Mouse (Mus musculus): Measurements from ENCODE around the gene 1700016K19Rik. TPM values are rescaled to one million over a fixed set of nuclear protein-coding genes. Genes with fewer than 3 reads are reported as not detected.

1700016K19Rik gene
- polyA plus RNA-seq, 1 experiment = not detected

- H3K27ac ChIP-seq (replicated peaks; ENCODE audit: low read depth, low read length) = peak overlapping the region; percentile 88
- no peak overlapping the region for H3K4me3 ChIP-seq (ENCODE audit: insufficient read depth, low read depth, low read length)
- peaks cover 47% of the 10 kb centered on the region for H3K4me1 ChIP-seq (ENCODE audit: control insufficient read depth, insufficient read depth, insufficient read length, low read length)
Observed at GRCm38 (mm10) chr11:76037581-76038294, 38.0 kb downstream of the 1700016K19Rik start.

- peaks cover 47% of the 10 kb centered on the region for H3K4me1 ChIP-seq (ENCODE audit: control insufficient read depth, insufficient read depth, insufficient read length, low read length)
- H3K4me3 ChIP-seq (ENCODE audit: insufficient read depth, low read depth, low read length) = no peak overlapping the region
- H3K27ac ChIP-seq (replicated peaks; ENCODE audit: low read depth, low read length) = peak overlapping the region; percentile 73
Observed at GRCm38 (mm10) chr11:76039271-76040053, 39.8 kb downstream of the 1700016K19Rik start.

GRCm38 (mm10) chr11:76040106-76040505 lies 40.4 kb downstream of the 1700016K19Rik start:
- Histone ChIP-seq H3K27ac (replicated peaks; ENCODE audit: low read depth, low read length) (peak overlapping the region; percentile 86), H3K4me3 (ENCODE audit: insufficient read depth, low read depth, low read length) (no peak overlapping the region)

GRCm38 (mm10) chr11:76040761-76041376 lies 41.2 kb downstream of the 1700016K19Rik start:
- no peak overlapping the region for H3K4me3 ChIP-seq (ENCODE audit: insufficient read depth, low read depth, low read length)
- peak overlapping the region; percentile 86 for H3K27ac ChIP-seq (replicated peaks; ENCODE audit: low read depth, low read length)
- peaks cover 45% of the 10 kb centered on the region for H3K4me1 ChIP-seq (ENCODE audit: control insufficient read depth, insufficient read depth, insufficient read length, low read length)

More at GRCm38 (mm10) chr11:76040106-76040505, 40.4 kb downstream of the 1700016K19Rik start:
- peaks cover 49% of the 10 kb centered on the region for H3K4me1 ChIP-seq (ENCODE audit: control insufficient read depth, insufficient read depth, insufficient read length, low read length)

- Histone ChIP-seq H3K4me1 (ENCODE audit: control insufficient read depth, insufficient read depth, insufficient read length, low read length) (peaks cover 38% of the 10 kb centered on the region), H3K4me3 (ENCODE audit: insufficient read depth, low read depth, low read length) (no peak overlapping the region), H3K27ac (replicated peaks; ENCODE audit: low read depth, low read length) (peak overlapping the region; percentile 86)
Observed at GRCm38 (mm10) chr11:76042041-76042638, 42.4 kb downstream of the 1700016K19Rik start.

GRCm38 (mm10) chr11:76042882-76043281 lies 43.2 kb downstream of the 1700016K19Rik start:
- H3K4me3 ChIP-seq (ENCODE audit: insufficient read depth, low read depth, low read length) = no peak overlapping the region
- H3K27ac ChIP-seq (replicated peaks; ENCODE audit: low read depth, low read length) = peak overlapping the region; percentile 86
- peaks cover 34% of the 10 kb centered on the region for H3K4me1 ChIP-seq (ENCODE audit: control insufficient read depth, insufficient read depth, insufficient read length, low read length)

GRCm38 (mm10) chr11:76044468-76044867 lies 44.8 kb downstream of the 1700016K19Rik start:
- no peak overlapping the region for H3K4me3 ChIP-seq (ENCODE audit: insufficient read depth, low read depth, low read length)
- peak overlapping the region; percentile 73 for H3K27ac ChIP-seq (replicated peaks; ENCODE audit: low read depth, low read length)

GRCm38 (mm10) chr11:76045367-76045766 lies 45.7 kb downstream of the 1700016K19Rik start:
- H3K4me3 ChIP-seq (ENCODE audit: insufficient read depth, low read depth, low read length) = no peak overlapping the region
- peaks cover 32% of the 10 kb centered on the region for H3K4me1 ChIP-seq (ENCODE audit: control insufficient read depth, insufficient read depth, insufficient read length, low read length)
- H3K27ac ChIP-seq (replicated peaks; ENCODE audit: low read depth, low read length) = peak overlapping the region; percentile 73

More at GRCm38 (mm10) chr11:76044468-76044867, 44.8 kb downstream of the 1700016K19Rik start:
- peaks cover 31% of the 10 kb centered on the region for H3K4me1 ChIP-seq (ENCODE audit: control insufficient read depth, insufficient read depth, insufficient read length, low read length)

- Histone ChIP-seq H3K4me3 (ENCODE audit: insufficient read depth, low read depth, low read length) (no peak overlapping the region), H3K27ac (replicated peaks; ENCODE audit: low read depth, low read length) (peak overlapping the region; percentile 42), H3K4me1 (ENCODE audit: control insufficient read depth, insufficient read depth, insufficient read length, low read length) (peaks cover 11% of the 10 kb centered on the region)
Observed at GRCm38 (mm10) chr11:76050509-76050908, 50.8 kb downstream of the 1700016K19Rik start.

GRCm38 (mm10) chr11:76050967-76051512 lies 51.3 kb downstream of the 1700016K19Rik start:
- H3K27ac ChIP-seq (replicated peaks; ENCODE audit: low read depth, low read length) = peak overlapping the region; percentile 42
- no peak overlapping the region for H3K4me3 ChIP-seq (ENCODE audit: insufficient read depth, low read depth, low read length)
- H3K4me1 ChIP-seq (ENCODE audit: control insufficient read depth, insufficient read depth, insufficient read length, low read length) = peaks cover 13% of the 10 kb centered on the region

- no peak overlapping the region for H3K4me3 ChIP-seq (ENCODE audit: insufficient read depth, low read depth, low read length)
- H3K4me1 ChIP-seq (ENCODE audit: control insufficient read depth, insufficient read depth, insufficient read length, low read length) = peaks cover 17% of the 10 kb centered on the region
- no peak overlapping the region for H3K27ac ChIP-seq (replicated peaks; ENCODE audit: low read depth, low read length)
Observed at GRCm38 (mm10) chr11:76052496-76052895, 52.8 kb downstream of the 1700016K19Rik start.

Other genes with a start within 250 kb of the 1700016K19Rik start
- gene Doc2b, start 203.9 kb upstream of the 1700016K19Rik start, polyA plus RNA-seq (2012; ENCODE audit: insufficient read depth, insufficient read length, missing spikeins) = not detected in 2 replicates
- 1.9 and 2.8 TPM in 2 replicates for gene Rph3al, start 61.5 kb upstream of the 1700016K19Rik start, polyA plus RNA-seq (2012; ENCODE audit: insufficient read depth, insufficient read length, missing spikeins)
- 35.4 and 39.1 TPM in 2 replicates for gene Rflnb, start 27.9 kb downstream of the 1700016K19Rik start, polyA plus RNA-seq (2012; ENCODE audit: insufficient read depth, insufficient read length, missing spikeins)
- gene Vps53, start 179.7 kb downstream of the 1700016K19Rik start, polyA plus RNA-seq (2012; ENCODE audit: insufficient read depth, insufficient read length, missing spikeins) = 21.9 and 22.2 TPM in 2 replicates
- 4.3 and 4.4 TPM in 2 replicates for gene Fam57a, start 179.8 kb downstream of the 1700016K19Rik start, polyA plus RNA-seq (2012; ENCODE audit: insufficient read depth, insufficient read length, missing spikeins)
- gene Dbil5, start 217.7 kb downstream of the 1700016K19Rik start, polyA plus RNA-seq (2012; ENCODE audit: insufficient read depth, insufficient read length, missing spikeins) = not detected in 2 replicates
- not detected in 2 replicates for gene Gemin4, start 217.8 kb downstream of the 1700016K19Rik start, polyA plus RNA-seq (2012; ENCODE audit: insufficient read depth, insufficient read length, missing spikeins)
- 18.2 and 26.8 TPM in 2 replicates for gene Mrm3, start 243.8 kb downstream of the 1700016K19Rik start, polyA plus RNA-seq (2012; ENCODE audit: insufficient read depth, insufficient read length, missing spikeins)
- 62.0 and 64.6 TPM in 2 replicates for gene Glod4, start 243.8 kb downstream of the 1700016K19Rik start, polyA plus RNA-seq (2012; ENCODE audit: insufficient read depth, insufficient read length, missing spikeins)

Data from brown adipose tissue, adult 24 weeks (tissue).